Mouse (Mus musculus) C2C12 (cell line): ENCODE measurements around the gene Ndnf. TPM values are rescaled to one million over a fixed set of nuclear protein-coding genes. Genes with fewer than 3 reads are reported as not detected.

Source experiments
- H3K27me3 ChIP-seq: one replicate; pipeline ENCODE4 v1.6.1; 2011; ENCODE audit not compliant: control insufficient read depth, insufficient read depth, insufficient read length
- H3K36me3 ChIP-seq: one replicate; pipeline ENCODE4 v1.6.1; 2011; ENCODE audit not compliant: control insufficient read depth, insufficient read depth
- H3K4me3 ChIP-seq: one replicate; pipeline ENCODE4 v1.5.1; 2011; ENCODE audit warnings: mild to moderate bottlenecking, control low read depth; ENCODE audit not compliant: poor library complexity, insufficient read depth, severe bottlenecking
- H3K79me2 ChIP-seq: one replicate; pipeline ENCODE4 v1.6.1; 2011; ENCODE audit not compliant: control insufficient read depth, insufficient read depth
- H3K79me3 ChIP-seq: one replicate; pipeline ENCODE4 v1.6.1; 2011; ENCODE audit warnings: low read depth, control low read depth
- H3ac ChIP-seq: one replicate; pipeline ENCODE3; 2011; ENCODE audit warnings: low read depth; ENCODE audit not compliant: control insufficient read depth, insufficient read length
- CEBPB ChIP-seq: IDR thresholded peaks from one replicate; pipeline ENCODE4 v1.6.1; 2011; ENCODE audit warnings: low read depth, mild to moderate bottlenecking, control low read depth, moderate library complexity
- CTCF ChIP-seq: IDR thresholded peaks from one replicate; pipeline ENCODE4 v1.5.1; 2011; ENCODE audit not compliant: control insufficient read depth, insufficient read depth, insufficient read length
- FOSL1 ChIP-seq: IDR thresholded peaks from one replicate; pipeline ENCODE4 v1.8.0; 2011; ENCODE audit warnings: mild to moderate bottlenecking, low read length; ENCODE audit not compliant: poor library complexity, insufficient read depth, severe bottlenecking
- MAX ChIP-seq: IDR thresholded peaks from one replicate; pipeline ENCODE4 v1.6.1; 2011; ENCODE audit warnings: mild to moderate bottlenecking, control low read depth
- MYOD1 ChIP-seq: IDR thresholded peaks from one replicate; pipeline ENCODE4 v1.6.1; 2011; ENCODE audit warnings: low read depth; ENCODE audit not compliant: control insufficient read depth, insufficient read length
- MYOG ChIP-seq: IDR thresholded peaks from one replicate; pipeline ENCODE4 v1.6.1; 2011; ENCODE audit not compliant: control insufficient read depth, insufficient read length; ENCODE audit errors: extremely low read depth
- USF1 ChIP-seq: IDR thresholded peaks from one replicate; pipeline ENCODE4 v1.6.1; 2011; ENCODE audit warnings: low read depth, mild to moderate bottlenecking, control low read depth, moderate library complexity
- polyA plus RNA-seq: library from polyadenylated mRNA; unstranded; fragments of >200 nt; fragmentation: generic; extraction: Trizol; gene quantifications from one replicate; pipeline ENCODE4 v1.2.1, GENCODE M21; 2012; ENCODE audit warnings: missing spikeins

The Ndnf gene
- polyA plus RNA-seq, 1 experiment = not detected

DNA sequence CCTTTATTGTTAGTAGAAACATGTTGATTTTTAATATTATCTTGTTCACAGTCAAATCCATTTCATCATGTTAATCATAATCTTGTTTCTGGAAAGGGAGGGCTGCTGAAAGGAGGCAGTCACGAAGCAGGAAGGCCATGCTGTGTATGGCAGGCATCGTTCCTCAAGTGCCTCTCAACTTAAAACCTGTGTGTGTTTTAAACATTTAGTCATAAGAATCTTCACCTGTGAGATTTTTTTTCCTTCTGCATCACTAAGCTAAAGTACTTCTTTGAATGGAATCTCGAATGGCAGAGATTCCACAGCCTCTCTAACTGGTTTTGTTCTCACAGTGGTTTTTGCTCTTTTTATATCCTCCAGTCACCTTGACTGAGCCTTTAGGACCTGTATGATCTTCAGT is 25.0 kb upstream of the Ndnf start:
- Histone ChIP-seq H3K36me3 (no peaks in the 10 kb centered on the region), H3K4me3 (no peak overlapping the region), H3K79me2 (no peaks in the 10 kb centered on the region), H3K27me3 (no peaks in the 10 kb centered on the region), H3K79me3 (no peaks in the 10 kb centered on the region), H3ac (no peak overlapping the region)
- TF ChIP-seq FOSL1 = no peak
- no peak for TF ChIP-seq CEBPB
- TF ChIP-seq CTCF = no peak
- TF ChIP-seq MYOG = no peak
- TF ChIP-seq USF1 = no peak
- no peak for TF ChIP-seq MYOD1
- TF ChIP-seq MAX = no peak

- no peaks in the 10 kb centered on the region for H3K36me3 ChIP-seq
- no peaks in the 10 kb centered on the region for H3K79me2 ChIP-seq
- no peaks in the 10 kb centered on the region for H3K27me3 ChIP-seq
- no peak overlapping the region for H3ac ChIP-seq
- TF ChIP-seq MYOG (no peak), MYOD1 (no peak), CTCF (no peak), USF1 (no peak), FOSL1 (no peak), MAX (no peak), CEBPB (no peak)
- no peaks in the 10 kb centered on the region for H3K79me3 ChIP-seq
- H3K4me3 ChIP-seq = no peak overlapping the region
Observed at GRCm38 (mm10) chr6:65647731-65648130, 23.7 kb upstream of the Ndnf start.

GRCm38 (mm10) chr6:65651376-65651775 is 20.0 kb upstream of the Ndnf start:
- H3K79me2 ChIP-seq = no peaks in the 10 kb centered on the region
- TF ChIP-seq USF1 = no peak
- TF ChIP-seq MAX = no peak
- TF ChIP-seq MYOG = no peak
- TF ChIP-seq CEBPB = no peak
- TF ChIP-seq MYOD1 = no peak
- no peak for TF ChIP-seq CTCF
- TF ChIP-seq FOSL1 = no peak
- no peak overlapping the region for H3ac ChIP-seq
- H3K27me3 ChIP-seq = no peaks in the 10 kb centered on the region
- H3K79me3 ChIP-seq = no peaks in the 10 kb centered on the region
- H3K4me3 ChIP-seq = no peak overlapping the region
- no peaks in the 10 kb centered on the region for H3K36me3 ChIP-seq

GRCm38 (mm10) chr6:65661272-65661671 is 10.1 kb upstream of the Ndnf start:
- Histone ChIP-seq H3K79me3 (no peaks in the 10 kb centered on the region), H3K27me3 (no peaks in the 10 kb centered on the region), H3K36me3 (no peaks in the 10 kb centered on the region), H3K4me3 (no peak overlapping the region), H3K79me2 (no peaks in the 10 kb centered on the region), H3ac (no peak overlapping the region)
- TF ChIP-seq MYOG (no peak), MAX (no peak), CTCF (no peak), CEBPB (no peak), MYOD1 (no peak), FOSL1 (no peak), USF1 (no peak)

DNA sequence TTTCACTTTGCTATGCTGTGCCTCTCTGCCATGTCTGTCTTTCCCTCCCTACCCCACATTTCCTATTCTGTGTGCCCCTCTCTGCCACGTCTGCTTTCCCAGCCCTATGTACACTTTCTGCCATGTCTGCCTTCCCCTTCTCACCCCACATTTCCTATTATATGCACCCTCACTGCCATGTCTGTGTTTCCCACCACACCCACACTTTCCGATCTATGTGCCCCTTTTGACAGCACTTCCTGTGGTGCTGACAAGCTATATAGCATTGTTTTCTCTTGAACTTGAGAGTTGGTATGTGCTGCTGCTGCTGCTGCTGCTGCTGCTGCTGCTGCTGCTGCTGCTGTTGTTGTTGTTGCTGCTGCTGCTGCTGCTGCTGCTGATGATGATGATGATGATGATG is 9.3 kb upstream of the Ndnf start:
- no peaks in the 10 kb centered on the region for H3K79me3 ChIP-seq
- H3K4me3 ChIP-seq = no peak overlapping the region

GRCm38 (mm10) chr6:65663990-65664389 is 7.4 kb upstream of the Ndnf start:
- TF ChIP-seq MYOD1 (no peak), FOSL1 (no peak)
- Histone ChIP-seq H3K79me3 (no peaks in the 10 kb centered on the region), H3K36me3 (no peaks in the 10 kb centered on the region), H3K27me3 (no peaks in the 10 kb centered on the region), H3K4me3 (no peak overlapping the region), H3ac (no peak overlapping the region), H3K79me2 (no peaks in the 10 kb centered on the region)

More for the DNA sequence above, 9.3 kb upstream of the Ndnf start:
- no peak for TF ChIP-seq FOSL1
- no peak for TF ChIP-seq MYOG
- TF ChIP-seq CEBPB = no peak
- no peak for TF ChIP-seq MAX
- TF ChIP-seq CTCF = no peak
- no peak for TF ChIP-seq MYOD1
- Histone ChIP-seq H3K36me3 (no peaks in the 10 kb centered on the region), H3K27me3 (no peaks in the 10 kb centered on the region), H3ac (no peak overlapping the region), H3K79me2 (no peaks in the 10 kb centered on the region)
